Mouse (Mus musculus) bone marrow, adult 2 months (tissue): Measurements from ENCODE around the gene Nutf2-ps1.

Experiments
- CTCF ChIP-seq: fragments of 200-500 bp; IDR thresholded peaks from 2 replicates; pipeline ENCODE4 v1.5.1; 2011; ENCODE audit warnings: low read length, control low read depth; ENCODE audit not compliant: control insufficient read depth, insufficient read depth
- POLR2A ChIP-seq: fragments of 200-500 bp; IDR thresholded peaks from 2 replicates; pipeline ENCODE4 v1.6.1; 2011; ENCODE audit warnings: low read depth, mild to moderate bottlenecking, control low read depth, low read length, borderline replicate concordance; ENCODE audit not compliant: control insufficient read depth

DNA sequence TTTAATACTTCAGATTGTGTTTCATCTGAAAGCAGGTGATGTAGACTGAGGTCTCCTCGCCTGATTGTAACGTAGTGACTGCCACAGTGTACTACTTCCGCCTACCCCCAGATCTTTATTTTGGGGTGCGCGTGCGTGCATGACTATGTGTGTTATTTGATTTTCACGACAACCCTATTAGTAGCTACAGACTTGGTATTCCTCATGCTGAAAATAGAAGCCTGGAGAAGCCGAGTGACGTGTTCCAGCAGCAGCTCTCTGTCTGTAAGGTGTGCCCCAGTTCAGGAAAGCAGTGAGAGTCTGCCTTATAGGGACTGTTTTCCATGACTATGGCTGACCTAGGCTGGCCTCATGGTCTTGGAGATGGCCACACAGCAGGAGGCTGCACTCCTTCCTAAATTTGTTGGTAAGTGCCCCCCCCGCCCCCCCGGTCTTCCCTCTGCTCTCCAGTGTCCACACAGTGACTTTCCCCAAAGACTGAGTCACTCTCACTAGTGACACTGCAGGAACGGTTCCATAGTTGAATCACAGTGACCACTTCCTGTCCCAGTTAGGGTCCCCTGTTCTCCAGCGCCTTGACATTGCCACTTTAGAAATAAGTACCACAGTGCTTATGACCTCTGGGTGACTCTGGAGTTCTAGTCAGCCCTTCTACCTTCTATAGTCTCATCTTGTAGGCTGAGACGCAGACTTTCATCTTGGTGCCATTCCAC lies 23.1 kb downstream of the Nutf2-ps1 start:
- TF ChIP-seq CTCF, result no peak
- TF ChIP-seq POLR2A, result no peak
